Mouse (Mus musculus) CH12.LX (cell line): ENCODE measurements around the gene 6430550D23Rik. TPM values are rescaled to one million over a fixed set of nuclear protein-coding genes. Genes with fewer than 3 reads are reported as not detected.

Experiments
- DNase-seq: peaks from one replicate; pipeline ENCODE4 v3.0.0-alpha.2; 2013; ENCODE audit errors: extremely low read depth
- H3K27ac ChIP-seq: 2 replicates; pipeline ENCODE4 v1.5.1; 2012; ENCODE audit warnings: low read depth, mild to moderate bottlenecking, control low read depth, moderate library complexity; ENCODE audit not compliant: insufficient read depth
- H3K27me3 ChIP-seq: replicated peaks from 2 replicates; pipeline ENCODE3; 2012; ENCODE audit warnings: inconsistent platforms
- H3K36me3 ChIP-seq, 2 experiments: replicated peaks in 1 of 2; 2 replicates each; pipeline versions ENCODE3 to v1.6.1; 2012; ENCODE audit warnings: inconsistent platforms in 1 of 2, low read length in 1 of 2, mild to moderate bottlenecking in 1 of 2, mixed read lengths in 1 of 2, moderate library complexity in 1 of 2; ENCODE audit not compliant: control insufficient read depth in 1 of 2, insufficient read depth in 1 of 2
- H3K4me1 ChIP-seq, 2 experiments: 2 replicates each; pipeline ENCODE4 v1.6.1; 2012; ENCODE audit warnings: inconsistent platforms in 1 of 2, moderate library complexity in 1 of 2; ENCODE audit not compliant: insufficient read depth in 2 of 2, control insufficient read depth in 1 of 2
- H3K4me2 ChIP-seq: 2 replicates; pipeline ENCODE4 v1.6.1; 2012; ENCODE audit warnings: low read depth, mild to moderate bottlenecking, control low read depth; ENCODE audit not compliant: poor library complexity, insufficient read depth, severe bottlenecking
- H3K4me3 ChIP-seq, 3 experiments: fragments of 150-350 bp in 1 of 3; sonication (generic) in 1 of 3; replicated peaks in 1 of 3; 2 replicates each; pipeline versions ENCODE3 to v1.5.1; 2011 to 2012; ENCODE audit warnings: low read depth in 2 of 3, low read length in 2 of 3, mild to moderate bottlenecking in 2 of 3, moderate library complexity in 2 of 3, control low read depth in 1 of 3, improper control_type of control experiment in 1 of 3, inconsistent platforms in 1 of 3, mixed read lengths in 1 of 3; ENCODE audit not compliant: poor library complexity in 1 of 3
- H3K79me2 ChIP-seq: replicated peaks from 2 replicates; pipeline ENCODE4 v1.6.1; 2012; ENCODE audit warnings: mild to moderate bottlenecking, moderate library complexity; ENCODE audit not compliant: control insufficient read depth, poor library complexity, insufficient read depth, severe bottlenecking; ENCODE audit errors: extremely low read depth
- H3K9ac ChIP-seq: 2 replicates; pipeline ENCODE4 v1.6.1; 2012; ENCODE audit warnings: low read depth, mild to moderate bottlenecking, control low read depth, moderate library complexity; ENCODE audit not compliant: insufficient read depth
- H3K9me3 ChIP-seq: replicated peaks from 2 replicates; pipeline ENCODE3; 2012; ENCODE audit warnings: low read length, inconsistent platforms, mixed read lengths
- BHLHE40 ChIP-seq: IDR thresholded peaks from 2 replicates; pipeline ENCODE4 v1.6.1; 2011; ENCODE audit warnings: mild to moderate bottlenecking, low read depth, low read length, improper control_type of control experiment
- CTCF ChIP-seq, 2 experiments: IDR thresholded peaks in 1 of 2; conservative IDR thresholded peaks in 1 of 2; 2 replicates each; pipeline ENCODE4 v1.5.1; 2011 to 2012; ENCODE audit warnings: low read depth in 2 of 2, low read length in 2 of 2, improper control_type of control experiment in 1 of 2, inconsistent platforms in 1 of 2, mild to moderate bottlenecking in 1 of 2, moderate library complexity in 1 of 2
- ETS1 ChIP-seq: conservative IDR thresholded peaks from 2 replicates; pipeline ENCODE4 v1.6.1; 2012; ENCODE audit warnings: low read depth, mild to moderate bottlenecking, inconsistent platforms, low read length, improper control_type of control experiment, moderate library complexity
- IRF4 ChIP-seq: IDR thresholded peaks from 2 replicates; pipeline ENCODE4 v1.6.1; 2014; ENCODE audit warnings: low read depth, mild to moderate bottlenecking, inconsistent platforms, low read length, improper control_type of control experiment
- JUN ChIP-seq: IDR thresholded peaks from 2 replicates; pipeline ENCODE4 v1.6.1; 2011; ENCODE audit warnings: low read depth, mild to moderate bottlenecking, low read length, improper control_type of control experiment, moderate library complexity; ENCODE audit not compliant: insufficient read depth
- JUND ChIP-seq: conservative IDR thresholded peaks from 2 replicates; pipeline ENCODE4 v1.6.1; 2011; ENCODE audit warnings: low read depth, low read length, improper control_type of control experiment
- KAT2A ChIP-seq: IDR thresholded peaks from 2 replicates; pipeline ENCODE4 v1.6.1; 2012; ENCODE audit warnings: low read length, improper control_type of control experiment, inconsistent platforms; ENCODE audit not compliant: insufficient replicate concordance
- MAX ChIP-seq: IDR thresholded peaks from 2 replicates; pipeline ENCODE4 v1.6.1; 2011; ENCODE audit warnings: low read length, improper control_type of control experiment
- MAZ ChIP-seq: IDR thresholded peaks from 2 replicates; pipeline ENCODE4 v1.6.1; 2012; ENCODE audit warnings: low read depth, mild to moderate bottlenecking, inconsistent platforms, low read length, improper control_type of control experiment, moderate library complexity
- MEF2A ChIP-seq: IDR thresholded peaks from 2 replicates; pipeline ENCODE4 v1.6.1; 2014; ENCODE audit warnings: low read depth, mild to moderate bottlenecking, inconsistent platforms, low read length, improper control_type of control experiment, borderline replicate concordance
- MXI1 ChIP-seq: IDR thresholded peaks from 2 replicates; pipeline ENCODE4 v1.6.1; 2011; ENCODE audit warnings: mild to moderate bottlenecking, low read depth, low read length, improper control_type of control experiment
- NELFE ChIP-seq: IDR thresholded peaks from 2 replicates; pipeline ENCODE4 v1.6.1; 2011; ENCODE audit warnings: low read depth, low read length, improper control_type of control experiment
- NRF1 ChIP-seq: IDR thresholded peaks from 2 replicates; pipeline ENCODE4 v1.6.1; 2014; ENCODE audit warnings: low read depth, mild to moderate bottlenecking, inconsistent platforms, low read length, improper control_type of control experiment, moderate library complexity
- POLR2A ChIP-seq: IDR thresholded peaks from 2 replicates; pipeline ENCODE4 v1.6.1; 2011; ENCODE audit warnings: low read depth, mild to moderate bottlenecking, improper control_type of control experiment, low read length
- RAD21 ChIP-seq: IDR thresholded peaks from 2 replicates; pipeline ENCODE4 v1.6.1; 2011; ENCODE audit warnings: low read depth, mild to moderate bottlenecking, low read length, improper control_type of control experiment, moderate library complexity
- SIN3A ChIP-seq: IDR thresholded peaks from 2 replicates; pipeline ENCODE4 v1.6.1; 2012; ENCODE audit warnings: low read length, improper control_type of control experiment, inconsistent platforms
- SMC3 ChIP-seq: IDR thresholded peaks from 2 replicates; pipeline ENCODE4 v1.6.1; 2011; ENCODE audit warnings: low read depth, low read length, improper control_type of control experiment
- TBP ChIP-seq: conservative IDR thresholded peaks from 2 replicates; pipeline ENCODE4 v1.6.1; 2011; ENCODE audit warnings: low read depth, low read length, improper control_type of control experiment
- TCF12 ChIP-seq: IDR thresholded peaks from 2 replicates; pipeline ENCODE4 v1.6.1; 2014; ENCODE audit warnings: low read depth, mild to moderate bottlenecking, inconsistent platforms, low read length, improper control_type of control experiment
- UBTF ChIP-seq: IDR thresholded peaks from 2 replicates; pipeline ENCODE4 v1.6.1; 2012; ENCODE audit warnings: low read depth, mild to moderate bottlenecking, inconsistent platforms, low read length, improper control_type of control experiment, moderate library complexity
- USF1 ChIP-seq: IDR thresholded peaks from 2 replicates; pipeline ENCODE4 v1.6.1; 2014; ENCODE audit warnings: low read depth, mild to moderate bottlenecking, inconsistent platforms, low read length, improper control_type of control experiment
- USF2 ChIP-seq: conservative IDR thresholded peaks from 2 replicates; pipeline ENCODE4 v1.6.1; 2011; ENCODE audit warnings: low read depth, low read length, improper control_type of control experiment
- ZC3H11A ChIP-seq: IDR thresholded peaks from 2 replicates; pipeline ENCODE4 v1.6.1; 2012; ENCODE audit warnings: low read depth, mild to moderate bottlenecking, inconsistent platforms, low read length, improper control_type of control experiment
- ZKSCAN1 ChIP-seq: IDR thresholded peaks from 2 replicates; pipeline ENCODE4 v1.6.1; 2012; ENCODE audit warnings: low read depth, inconsistent platforms, low read length, improper control_type of control experiment, borderline replicate concordance
- ZNF384 ChIP-seq: IDR thresholded peaks from 2 replicates; pipeline ENCODE4 v1.6.1; 2012; ENCODE audit warnings: low read depth, low read length, improper control_type of control experiment, inconsistent platforms
- dilution Hi-C: fragments of 300-500 bp; cut with MboI; formaldehyde crosslinking; loops from 2 replicates; pipeline ENCODE4 v1.14.3; 2020; ENCODE audit warnings: low sequenced_read_pairs; ENCODE audit not compliant: extremely low pct_unique_long_range_greater_than_20kb, extremely low pct_ligation_motif_present
- in situ Hi-C: fragments of 300-500 bp; cut with MboI; formaldehyde crosslinking; loops from 3 replicates; pipeline ENCODE4 v1.14.3; 2019; ENCODE audit warnings: low sequenced_read_pairs, low pct_ligation_motif_present, low pct_unique_long_range_greater_than_20kb, mixed read lengths
- polyA plus RNA-seq: library from polyadenylated mRNA; unstranded; fragments of >175 nt; gene quantifications from 2 replicates; pipeline ENCODE4 v1.2.1, GENCODE M21; 2012; ENCODE audit warnings: low read depth; ENCODE audit not compliant: insufficient read length
- total RNA-seq, 2 experiments: library from RNA; depleted of rRNA; stranded (reverse); fragments of 300-350 nt in 1 of 2; fragments of >200 nt in 1 of 2; gene quantifications; 2 replicates each; pipeline ENCODE4 v1.2.3; 2012 to 2014

6430550D23Rik gene
- total and polyA plus RNA-seq, 3 experiments: 0.78 to 1.4 (median 0.81) TPM

DNA sequence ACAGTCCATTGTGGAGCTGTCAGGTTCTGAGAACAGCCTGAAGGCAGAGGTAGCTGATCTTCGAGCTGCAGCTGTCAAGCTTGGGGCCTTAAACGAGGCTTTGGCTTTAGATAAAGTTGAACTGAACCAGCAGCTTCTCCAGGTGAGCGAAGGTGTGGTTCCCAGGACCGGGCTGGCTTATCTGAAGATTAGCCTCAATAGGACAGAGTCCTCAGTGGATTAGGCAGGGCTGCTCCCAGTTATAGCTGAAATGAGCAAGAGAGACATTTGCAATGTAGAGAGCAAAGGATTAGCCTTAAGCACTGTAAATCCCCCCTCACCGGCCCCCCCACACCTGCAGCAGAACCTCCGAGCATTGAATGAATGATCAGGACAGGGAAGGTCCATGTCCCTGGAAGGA lies 34.4 kb downstream of the 6430550D23Rik start:
- H3K4me2 ChIP-seq: no peak overlapping the region
- no peak overlapping the region for H3K27ac ChIP-seq
- peaks cover 0 to 38% of the 10 kb centered on the region in 2 experiments; a peak in 2 of 4 replicates for H3K4me1 ChIP-seq
- no peaks in the 10 kb centered on the region for H3K79me2 ChIP-seq
- H3K9ac ChIP-seq: no peak overlapping the region
- H3K36me3 ChIP-seq: peaks cover 64 to 82% of the 10 kb centered on the region in 2 experiments
- H3K9me3 ChIP-seq: no peaks in the 10 kb centered on the region
- DNase-seq: no peak
- H3K27me3 ChIP-seq: no peaks in the 10 kb centered on the region
- no peak overlapping the region for H3K4me3 ChIP-seq
- in situ Hi-C loops (no loop called here), dilution Hi-C loops (no loop called here)
- no peak for TF ChIP-seq ZNF384
- TF ChIP-seq MEF2A: no peak
- TF ChIP-seq TBP: no peak
- no peak for TF ChIP-seq MXI1

- Histone ChIP-seq H3K79me2 (peaks cover 6% of the 10 kb centered on the region; the same call in 1 of the 2 replicates), H3K36me3 (peaks cover 37 to 66% of the 10 kb centered on the region in 2 experiments), H3K9ac (no peak overlapping the region), H3K4me1 (peaks cover 5 to 47% of the 10 kb centered on the region in 2 experiments; a peak in 3 of 4 replicates), H3K4me2 (no peak overlapping the region), H3K27ac (no peak overlapping the region), H3K27me3 (no peaks in the 10 kb centered on the region), H3K9me3 (no peaks in the 10 kb centered on the region), H3K4me3 (no peak overlapping the region)
- in situ Hi-C loops: loop anchor here (10.0 kb wide), 1 partner anchor 172 kb away; no protein-coding TSS in a partner anchor
- no peak for DNase-seq
- dilution Hi-C loops: no loop called here
- TF ChIP-seq CTCF (conservative IDR thresholded peaks at IDR 0.05 in 1 of 2, IDR thresholded peaks at IDR 0.05 in 1 of 2; ENCODE audit: low read depth in 2 of 2, low read length in 2 of 2) (peak in 1 of 2 experiments; percentile 60; a peak in 2 of 4 replicates), SMC3 (peak; percentile 25), RAD21 (peak; percentile 60), NRF1 (no peak)
Observed at GRCm38 (mm10) chr2:155962991-155963390, 44.8 kb downstream of the 6430550D23Rik start.

GRCm38 (mm10) chr2:155961862-155962261 lies 45.9 kb downstream of the 6430550D23Rik start:
- no peak overlapping the region for H3K4me3 ChIP-seq
- in situ Hi-C loops (loop anchor here (10.0 kb wide), 1 partner anchor 173 kb away; no protein-coding TSS in a partner anchor), dilution Hi-C loops (no loop called here)
- no peak overlapping the region for H3K4me2 ChIP-seq
- no peaks in the 10 kb centered on the region for H3K27me3 ChIP-seq
- no peaks in the 10 kb centered on the region for H3K9me3 ChIP-seq
- peaks cover 29 to 55% of the 10 kb centered on the region in 2 experiments for H3K36me3 ChIP-seq
- H3K27ac ChIP-seq: no peak overlapping the region
- DNase-seq: peak; percentile 75
- H3K9ac ChIP-seq: no peak overlapping the region
- peaks cover 5 to 57% of the 10 kb centered on the region in 2 experiments; a peak in 3 of 4 replicates for H3K4me1 ChIP-seq
- peaks cover 14% of the 10 kb centered on the region; the same call in 1 of the 2 replicates for H3K79me2 ChIP-seq
- TF ChIP-seq RAD21: no peak; the same call in 1 of the 2 replicates
- no peak for TF ChIP-seq SMC3
- TF ChIP-seq ZC3H11A: no peak
- TF ChIP-seq USF2: no peak
- TF ChIP-seq TCF12: peak; percentile 93
- TF ChIP-seq POLR2A: no peak
- no peak for TF ChIP-seq SIN3A
- TF ChIP-seq MAZ: no peak
- TF ChIP-seq MEF2A: no peak
- 0 out of 2 replicates have a peak, but pooled peaks have one; percentile 48 for TF ChIP-seq UBTF
- no peak for TF ChIP-seq NRF1
- no peak for TF ChIP-seq JUND
- no peak for TF ChIP-seq USF1
- TF ChIP-seq KAT2A: no peak
- peak; percentile 70 for TF ChIP-seq BHLHE40
- 0 out of 2 replicates have a peak, but pooled peaks have one; percentile 18 for TF ChIP-seq ETS1
- TF ChIP-seq MAX: no peak
- no peak for TF ChIP-seq JUN
- no peak for TF ChIP-seq NELFE
- no peak for TF ChIP-seq IRF4
- no peak for TF ChIP-seq TBP
- no peak for TF ChIP-seq ZKSCAN1
